Mouse (Mus musculus): Measurements from ENCODE around the gene Dnm3. TPM values are rescaled to one million over a fixed set of nuclear protein-coding genes. Genes with fewer than 3 reads are reported as not detected.
A peak's percentile ranks its signal among the peaks of the same experiment; 100 is the strongest.

Dnm3 gene
- polyA plus RNA-seq, 1 experiment from 2014 or later = 13.9 TPM

GRCm38 (mm10) chr1:162302480-162302879, 175.4 kb downstream of the Dnm3 start:
- Histone ChIP-seq H3K4me1 (ENCODE audit: control insufficient read depth, insufficient read depth, low read length) (peaks cover 13% of the 10 kb centered on the region), H3K9ac (ENCODE audit: low read length) (no peak overlapping the region), H3K4me2 (ENCODE audit: low read depth, severe bottlenecking) (no peak overlapping the region), H3K27ac (replicated peaks; ENCODE audit: low read depth, low read length) (no peak overlapping the region), H3K36me3 (ENCODE audit: control insufficient read depth, insufficient read depth, low read length) (no peaks in the 10 kb centered on the region), H3K27me3 (ENCODE audit: control insufficient read depth, insufficient read depth, low read length) (no peaks in the 10 kb centered on the region), H3K9me3 (ENCODE audit: control insufficient read depth, low read length) (no peaks in the 10 kb centered on the region), H3K4me3 (ENCODE audit: low read depth, low read length) (no peak overlapping the region)
- DNase-seq (ENCODE audit: low spot score) = no peak
- WGBS = 52% methylated on average over 4 of the region's 4 CpGs
- no peak for ATAC-seq (ENCODE audit: insufficient number of reproducible peaks, low FRiP score, low TSS enrichment, low read depth)

- H3K9ac ChIP-seq (ENCODE audit: low read length) = no peak overlapping the region
Measured at GRCm38 (mm10) chr1:162299558-162300319, 178.1 kb downstream of the Dnm3 start.

GRCm38 (mm10) chr1:162298527-162298926, 179.3 kb downstream of the Dnm3 start:
- 89% methylated on average over 3 of the region's 3 CpGs for WGBS

More at GRCm38 (mm10) chr1:162299558-162300319, 178.1 kb downstream of the Dnm3 start:
- Histone ChIP-seq H3K36me3 (ENCODE audit: control insufficient read depth, insufficient read depth, low read length) (no peaks in the 10 kb centered on the region), H3K27me3 (ENCODE audit: control insufficient read depth, insufficient read depth, low read length) (no peaks in the 10 kb centered on the region), H3K27ac (replicated peaks; ENCODE audit: low read depth, low read length) (0 out of 2 replicates have a peak overlapping the region, but pooled peaks have one; percentile 24), H3K4me1 (ENCODE audit: control insufficient read depth, insufficient read depth, low read length) (peaks cover 2% of the 10 kb centered on the region; the same call in 1 of the 2 replicates), H3K4me3 (ENCODE audit: low read depth, low read length) (no peak overlapping the region), H3K4me2 (ENCODE audit: low read depth, severe bottlenecking) (no peak overlapping the region), H3K9me3 (ENCODE audit: control insufficient read depth, low read length) (no peaks in the 10 kb centered on the region)
- no peak for DNase-seq (ENCODE audit: low spot score)
- ATAC-seq (ENCODE audit: insufficient number of reproducible peaks, low FRiP score, low TSS enrichment, low read depth) = no peak
- WGBS = 82% methylated on average over 12 of the region's 12 CpGs

GRCm38 (mm10) chr1:162295443-162295842, 182.4 kb downstream of the Dnm3 start:
- H3K27ac ChIP-seq (replicated peaks; ENCODE audit: low read depth, low read length) = no peak overlapping the region
- H3K4me2 ChIP-seq (ENCODE audit: low read depth, severe bottlenecking) = no peak overlapping the region
- no peak overlapping the region for H3K4me3 ChIP-seq (ENCODE audit: low read depth, low read length)
- no peak overlapping the region for H3K9ac ChIP-seq (ENCODE audit: low read length)
- no peaks in the 10 kb centered on the region for H3K27me3 ChIP-seq (ENCODE audit: control insufficient read depth, insufficient read depth, low read length)
- no peak for ATAC-seq (ENCODE audit: insufficient number of reproducible peaks, low FRiP score, low TSS enrichment, low read depth)
- H3K4me1 ChIP-seq (ENCODE audit: control insufficient read depth, insufficient read depth, low read length) = 0 out of 2 replicates have a peak, but pooled peaks cover 2% of the 10 kb centered on the region
- H3K36me3 ChIP-seq (ENCODE audit: control insufficient read depth, insufficient read depth, low read length) = no peaks in the 10 kb centered on the region
- WGBS = 87% methylated on average over 5 of the region's 5 CpGs
- no peaks in the 10 kb centered on the region for H3K9me3 ChIP-seq (ENCODE audit: control insufficient read depth, low read length)
- no peak for DNase-seq (ENCODE audit: low spot score)

More at GRCm38 (mm10) chr1:162298527-162298926, 179.3 kb downstream of the Dnm3 start:
- DNase-seq (ENCODE audit: low spot score) (no peak), ATAC-seq (ENCODE audit: insufficient number of reproducible peaks, low FRiP score, low TSS enrichment, low read depth) (no peak)
- Histone ChIP-seq H3K36me3 (ENCODE audit: control insufficient read depth, insufficient read depth, low read length) (no peaks in the 10 kb centered on the region), H3K4me2 (ENCODE audit: low read depth, severe bottlenecking) (no peak overlapping the region), H3K27me3 (ENCODE audit: control insufficient read depth, insufficient read depth, low read length) (no peaks in the 10 kb centered on the region), H3K4me3 (ENCODE audit: low read depth, low read length) (no peak overlapping the region), H3K27ac (replicated peaks; ENCODE audit: low read depth, low read length) (no peak overlapping the region), H3K4me1 (ENCODE audit: control insufficient read depth, insufficient read depth, low read length) (peaks cover 2% of the 10 kb centered on the region; the same call in 1 of the 2 replicates), H3K9me3 (ENCODE audit: control insufficient read depth, low read length) (no peaks in the 10 kb centered on the region), H3K9ac (ENCODE audit: low read length) (no peak overlapping the region)

- Histone ChIP-seq H3K9ac (ENCODE audit: low read length) (no peak overlapping the region), H3K27me3 (ENCODE audit: control insufficient read depth, insufficient read depth, low read length) (no peaks in the 10 kb centered on the region), H3K4me1 (ENCODE audit: control insufficient read depth, insufficient read depth, low read length) (no peaks in the 10 kb centered on the region), H3K36me3 (ENCODE audit: control insufficient read depth, insufficient read depth, low read length) (no peaks in the 10 kb centered on the region), H3K4me2 (ENCODE audit: low read depth, severe bottlenecking) (no peak overlapping the region), H3K27ac (replicated peaks; ENCODE audit: low read depth, low read length) (no peak overlapping the region), H3K9me3 (ENCODE audit: control insufficient read depth, low read length) (no peaks in the 10 kb centered on the region), H3K4me3 (ENCODE audit: low read depth, low read length) (no peak overlapping the region)
- ATAC-seq (ENCODE audit: insufficient number of reproducible peaks, low FRiP score, low TSS enrichment, low read depth) (no peak), DNase-seq (ENCODE audit: low spot score) (no peak)
- 90% methylated on average over 4 of the region's 4 CpGs for WGBS
Measured at GRCm38 (mm10) chr1:162294572-162294910, 183.3 kb downstream of the Dnm3 start.

GRCm38 (mm10) chr1:162293732-162294571, 183.9 kb downstream of the Dnm3 start:
- Histone ChIP-seq H3K27me3 (ENCODE audit: control insufficient read depth, insufficient read depth, low read length) (no peaks in the 10 kb centered on the region), H3K4me1 (ENCODE audit: control insufficient read depth, insufficient read depth, low read length) (no peaks in the 10 kb centered on the region), H3K27ac (replicated peaks; ENCODE audit: low read depth, low read length) (no peak overlapping the region), H3K36me3 (ENCODE audit: control insufficient read depth, insufficient read depth, low read length) (no peaks in the 10 kb centered on the region), H3K9ac (ENCODE audit: low read length) (no peak overlapping the region), H3K4me3 (ENCODE audit: low read depth, low read length) (no peak overlapping the region), H3K4me2 (ENCODE audit: low read depth, severe bottlenecking) (no peak overlapping the region), H3K9me3 (ENCODE audit: control insufficient read depth, low read length) (no peaks in the 10 kb centered on the region)
- ATAC-seq (ENCODE audit: insufficient number of reproducible peaks, low FRiP score, low TSS enrichment, low read depth) (no peak), DNase-seq (ENCODE audit: low spot score) (no peak)
- 85% methylated on average over 4 of the region's 4 CpGs for WGBS

GRCm38 (mm10) chr1:162286910-162287309, 190.9 kb downstream of the Dnm3 start:
- H3K9ac ChIP-seq (ENCODE audit: low read length) = no peak overlapping the region
- ATAC-seq (ENCODE audit: insufficient number of reproducible peaks, low FRiP score, low TSS enrichment, low read depth) (no peak), DNase-seq (ENCODE audit: low spot score) (peak; percentile 37)
- H3K4me2 ChIP-seq (ENCODE audit: low read depth, severe bottlenecking) = no peak overlapping the region
- peaks cover 9% of the 10 kb centered on the region; the same call in 1 of the 2 replicates for H3K4me1 ChIP-seq (ENCODE audit: control insufficient read depth, insufficient read depth, low read length)
- 54% methylated on average over 6 of the region's 6 CpGs for WGBS
- no peak overlapping the region for H3K4me3 ChIP-seq (ENCODE audit: low read depth, low read length)
- H3K27me3 ChIP-seq (ENCODE audit: control insufficient read depth, insufficient read depth, low read length) = no peaks in the 10 kb centered on the region
- H3K9me3 ChIP-seq (ENCODE audit: control insufficient read depth, low read length) = no peaks in the 10 kb centered on the region
- no peak overlapping the region for H3K27ac ChIP-seq (replicated peaks; ENCODE audit: low read depth, low read length)
- H3K36me3 ChIP-seq (ENCODE audit: control insufficient read depth, insufficient read depth, low read length) = no peaks in the 10 kb centered on the region

GRCm38 (mm10) chr1:162281981-162282381, 195.9 kb downstream of the Dnm3 start:
- Histone ChIP-seq H3K9me3 (ENCODE audit: control insufficient read depth, low read length) (no peaks in the 10 kb centered on the region), H3K4me1 (ENCODE audit: control insufficient read depth, insufficient read depth, low read length) (peaks cover 10% of the 10 kb centered on the region; the same call in 1 of the 2 replicates), H3K4me3 (ENCODE audit: low read depth, low read length) (no peak overlapping the region), H3K4me2 (ENCODE audit: low read depth, severe bottlenecking) (no peak overlapping the region), H3K27me3 (ENCODE audit: control insufficient read depth, insufficient read depth, low read length) (no peaks in the 10 kb centered on the region), H3K27ac (replicated peaks; ENCODE audit: low read depth, low read length) (peak overlapping the region; percentile 75), H3K36me3 (ENCODE audit: control insufficient read depth, insufficient read depth, low read length) (no peaks in the 10 kb centered on the region), H3K9ac (ENCODE audit: low read length) (no peak overlapping the region)
- whole genome bisulfite sequencing = 7% methylated on average over 7 of the region's 7 CpGs
- ATAC-seq (ENCODE audit: insufficient number of reproducible peaks, low FRiP score, low TSS enrichment, low read depth) = peak; percentile 87
- peak; percentile 72 for DNase-seq (ENCODE audit: low spot score)
